Mouse (Mus musculus) heart, postnatal 14 days (tissue): ENCODE data around the gene Sh3pxd2a. TPM values are rescaled to one million over a fixed set of nuclear protein-coding genes. Genes with fewer than 3 reads are reported as not detected.

Experiments used
- DNase-seq, 2 experiments: peaks; one replicate each; pipeline ENCODE4 v3.0.0; 2021 to 2022
- intact Hi-C: fragments of 180-260 bp; cut with DNase I; formaldehyde crosslinking; loops from one replicate; pipeline ENCODE4 v1.15.1; 2025
- long read RNA-seq, 2 experiments: library from polyadenylated mRNA; stranded (forward); transcript quantifications; one replicate each; pipeline ENCODE4 v2.0.0; 2021
- total RNA-seq, 2 experiments: library from RNA; stranded (reverse); gene quantifications; 2 replicates each; pipeline ENCODE4 v1.2.3; 2021

Gene Sh3pxd2a
- total RNA-seq, result 10 to 100 TPM; 75.2 to 75.9 TPM
- long read RNA-seq, experiment 1, partial matches to known transcripts, result 0 of 18 reads
- long read RNA-seq, experiment 1, other reads (novel, unspliced or antisense), result 18 of 18 reads
- long read RNA-seq, experiment 2, partial matches to known transcripts, result 0 of 12 reads
- long read RNA-seq, experiment 2, other reads (novel, unspliced or antisense), result 12 of 12 reads

GRCm38 (mm10) chr19:47464304-47465241 lies at the start of gene Sh3pxd2a:
Gene Sh3pxd2a (minus strand): TSS chr19:47464401.
- peak; percentile 68 to 83 for DNase-seq
- intact Hi-C loops, result loop anchor here (1.0 to 2.0 kb wide), 3 partner anchors 38 to 108 kb away; no protein-coding TSS in a partner anchor

GRCm38 (mm10) chr19:47513618-47513897 lies 49.4 kb upstream of the Sh3pxd2a start:
- intact Hi-C loops, result loop anchor here (2.0 to 10.0 kb wide), 2 partner anchors 23 to 411 kb away; partner anchors contain the start of gene Stn1
- DNase-seq, result peak in 1 of 2 experiments; percentile 49

- DNase-seq, result no peak
- intact Hi-C loops, result loop anchor here (2.0 to 10.0 kb wide), 2 partner anchors 24 to 412 kb away; partner anchors contain the start of gene Stn1
Observed at GRCm38 (mm10) chr19:47512794-47513617, 48.8 kb upstream of the Sh3pxd2a start.

GRCm38 (mm10) chr19:47511958-47512357 lies 47.8 kb upstream of the Sh3pxd2a start:
- DNase-seq, result no peak
- intact Hi-C loops, result loop anchor here (2.0 to 10.0 kb wide), 2 partner anchors 25 to 413 kb away; partner anchors contain the start of gene Stn1

GRCm38 (mm10) chr19:47511294-47511675 lies 47.1 kb upstream of the Sh3pxd2a start:
- DNase-seq, result no peak
- intact Hi-C loops, result loop anchor here (10.0 kb wide), 1 partner anchor 414 kb away; no protein-coding TSS in a partner anchor

GRCm38 (mm10) chr19:47510473-47511293 lies 46.5 kb upstream of the Sh3pxd2a start:
- peak in 1 of 2 experiments; percentile 45 for DNase-seq
- intact Hi-C loops, result loop anchor here (10.0 kb wide), 1 partner anchor 414 kb away; no protein-coding TSS in a partner anchor

- intact Hi-C loops, result loop anchor here (10.0 kb wide), 1 partner anchor 415 kb away; no protein-coding TSS in a partner anchor
- DNase-seq, result no peak
Observed at GRCm38 (mm10) chr19:47510135-47510472, 45.9 kb upstream of the Sh3pxd2a start.

- DNase-seq, result no peak
- intact Hi-C loops, result loop anchor here (2.0 to 5.0 kb wide), 3 partner anchors 70 to 223 kb away; partner anchors contain the start of genes Sfr1 and Slk
Observed at GRCm38 (mm10) chr19:47508771-47509281, 44.6 kb upstream of the Sh3pxd2a start.

- DNase-seq, result no peak
- intact Hi-C loops, result loop anchor here (2.0 to 5.0 kb wide), 3 partner anchors 71 to 224 kb away; partner anchors contain the start of genes Sfr1 and Slk
Observed at GRCm38 (mm10) chr19:47508191-47508590, 44.0 kb upstream of the Sh3pxd2a start.

GRCm38 (mm10) chr19:47507128-47508121 lies 43.2 kb upstream of the Sh3pxd2a start:
- intact Hi-C loops, result loop anchor here (1.0 to 5.0 kb wide), 5 partner anchors 71 to 315 kb away; partner anchors contain the start of genes Sfr1 and Slk
- peak; percentile 76 to 79 for DNase-seq

GRCm38 (mm10) chr19:47503625-47504024 lies 39.4 kb upstream of the Sh3pxd2a start:
- peak in 1 of 2 experiments; percentile 53 for DNase-seq
- intact Hi-C loops, result loop anchor here (1.0 to 2.0 kb wide), 2 partner anchors 39 to 147 kb away; partner anchors contain the start of gene Sh3pxd2a

GRCm38 (mm10) chr19:47502563-47502962 lies 38.4 kb upstream of the Sh3pxd2a start:
- DNase-seq, result no peak
- intact Hi-C loops, result loop anchor here (2.0 kb wide), 1 partner anchor 38 kb away; the partner anchor contains the start of gene Sh3pxd2a

- DNase-seq, result no peak
- intact Hi-C loops, result no loop called here
Observed at GRCm38 (mm10) chr19:47500389-47501011, 36.3 kb upstream of the Sh3pxd2a start.

- no peak for DNase-seq
- intact Hi-C loops, result no loop called here
Observed at GRCm38 (mm10) chr19:47499841-47500240, 35.6 kb upstream of the Sh3pxd2a start.

- DNase-seq, result no peak
- intact Hi-C loops, result no loop called here
Observed at GRCm38 (mm10) chr19:47498942-47499341, 34.7 kb upstream of the Sh3pxd2a start.

GRCm38 (mm10) chr19:47497736-47498135 lies 33.5 kb upstream of the Sh3pxd2a start:
- DNase-seq, result no peak
- intact Hi-C loops, result no loop called here

GRCm38 (mm10) chr19:47497313-47497712 lies 33.1 kb upstream of the Sh3pxd2a start:
- intact Hi-C loops, result no loop called here
- DNase-seq, result no peak
